Mouse (Mus musculus) olfactory bulb, adult 2 months (tissue): ENCODE data around the gene Cnr1.

Experiments
- CTCF ChIP-seq: fragments of 200-500 bp; IDR thresholded peaks from 2 replicates; pipeline ENCODE4 v1.5.1; 2012; ENCODE audit warnings: low read depth, mild to moderate bottlenecking, low read length, moderate library complexity; ENCODE audit not compliant: insufficient read depth
- POLR2A ChIP-seq: fragments of 200-500 bp; IDR thresholded peaks from 2 replicates; pipeline ENCODE4 v1.6.1; 2012; ENCODE audit warnings: mild to moderate bottlenecking, low read depth, low read length, moderate library complexity; ENCODE audit not compliant: insufficient read depth

- TF ChIP-seq CTCF (no peak), POLR2A (no peak)
Observed at GRCm38 (mm10) chr4:33928450-33928849, 4.1 kb downstream of the Cnr1 start.
